Mouse (Mus musculus) embryo, embryonic 10.5 days (tissue): ENCODE measurements around the gene Spa17.

ENCODE experiments used
- DNase-seq: peaks from one replicate; pipeline ENCODE4 v3.0.0-alpha.2; 2015; ENCODE audit warnings: low spot score

The Spa17 gene

DNA sequence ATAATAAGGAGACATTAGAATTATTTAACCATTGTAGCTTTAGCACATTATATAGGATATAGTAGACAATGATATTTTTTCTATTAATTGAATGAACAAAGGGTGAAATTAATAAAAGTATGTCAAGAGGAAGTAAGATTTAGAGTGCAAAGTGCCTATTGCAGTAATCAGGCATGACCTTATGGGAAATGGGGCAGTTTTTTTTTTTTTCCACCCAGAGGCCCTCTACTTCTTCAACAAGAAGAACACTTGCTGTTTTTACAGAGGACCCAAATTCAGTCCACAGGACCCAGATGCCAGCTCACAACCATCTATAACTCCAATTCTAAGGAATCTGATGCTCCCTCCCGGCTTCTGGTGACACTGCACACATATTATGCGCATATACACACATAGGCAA, 52.9 kb downstream of the Spa17 start:
- no peak for DNase-seq

DNA sequence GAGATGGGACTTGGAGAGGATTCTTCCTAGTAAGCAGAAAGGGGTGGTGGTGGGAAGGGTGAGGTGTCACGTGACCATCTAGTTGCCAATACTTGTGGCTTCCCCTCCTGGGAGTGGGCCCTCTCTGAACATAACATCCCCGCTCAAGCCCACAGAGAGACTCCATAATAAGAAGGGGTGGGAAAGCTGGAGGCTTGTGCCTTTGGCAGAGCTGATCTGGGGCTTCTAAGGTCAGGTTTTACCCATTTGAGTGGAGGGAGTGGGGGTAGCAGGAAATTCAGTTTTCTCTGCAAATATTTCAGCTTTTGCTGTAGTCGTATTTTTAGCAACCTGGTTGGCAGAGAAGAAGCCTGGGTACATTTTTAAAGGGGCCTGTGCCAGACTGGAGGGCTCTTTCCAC, 57.2 kb downstream of the Spa17 start:
- no peak for DNase-seq

DNA sequence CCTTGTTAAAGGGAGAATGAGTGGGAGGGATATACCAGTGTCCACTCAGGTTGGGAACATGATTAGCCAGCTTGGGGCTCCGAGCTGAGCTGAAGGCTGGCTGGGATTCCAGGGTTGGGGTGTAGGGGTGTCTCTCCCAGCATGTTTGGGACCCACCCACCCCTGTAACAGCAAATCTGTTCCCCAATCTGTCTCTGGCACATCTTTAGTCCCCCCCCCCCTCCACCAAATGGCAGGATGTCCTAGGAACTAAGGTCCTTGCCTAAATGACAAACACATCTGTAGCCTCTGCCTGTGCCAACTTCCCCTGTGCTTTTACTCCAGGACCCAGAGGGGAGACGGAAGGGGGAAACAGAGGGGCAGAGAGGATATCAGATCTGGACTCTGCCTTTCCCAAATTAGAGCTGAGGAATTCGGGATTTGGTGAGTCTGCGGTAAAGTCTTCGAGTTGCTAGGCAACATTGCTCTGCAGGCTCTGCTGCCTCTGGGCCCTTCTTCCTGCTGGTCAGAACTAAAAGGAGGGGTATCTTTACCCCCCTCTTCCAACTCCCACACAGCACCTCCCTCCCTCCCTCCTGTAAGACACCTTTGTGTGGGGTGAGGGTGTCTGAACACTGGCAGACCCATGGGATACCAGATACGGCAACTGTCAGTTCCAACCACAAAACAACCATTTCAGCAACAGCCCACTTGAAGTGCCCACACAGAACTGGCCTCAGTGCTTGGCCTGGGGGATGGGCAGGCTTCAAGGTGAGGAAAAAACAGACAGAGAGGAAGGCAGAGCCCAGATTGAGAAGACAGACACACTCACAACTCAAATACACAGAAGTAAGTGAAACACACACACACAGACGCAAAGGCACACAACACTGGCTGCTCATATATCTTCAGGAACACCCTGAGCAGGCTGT, 58.4 kb downstream of the Spa17 start, which contains the start of gene Siae:
Gene Siae, plus strand, starts transcription at position 861 of the 911 bp plus-strand sequence.
- no peak for DNase-seq

DNA sequence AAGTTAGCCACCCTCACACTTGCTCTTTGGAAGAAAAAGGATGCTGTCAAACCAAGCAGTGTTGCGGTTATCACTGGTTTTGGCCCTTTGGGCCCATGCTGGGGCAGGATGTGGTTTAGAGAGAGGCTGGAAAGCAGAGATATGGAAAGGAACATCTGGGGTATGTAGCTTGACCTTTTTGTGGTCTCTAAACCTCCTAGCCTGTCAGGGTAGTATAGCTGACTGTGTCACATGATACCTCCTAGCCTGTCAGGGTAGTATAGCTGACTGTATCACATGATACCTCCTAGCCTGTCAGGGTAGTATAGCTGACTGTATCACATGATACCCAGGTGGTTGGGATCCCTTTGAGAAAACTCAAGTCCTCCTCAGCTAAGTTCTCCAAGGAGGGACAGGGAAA, 59.2 kb downstream of the Spa17 start:
- no peak for DNase-seq
